Mouse (Mus musculus): ENCODE measurements around the gene Sdk1. TPM values are rescaled to one million over a fixed set of nuclear protein-coding genes. Genes with fewer than 3 reads are reported as not detected.
A peak's percentile ranks its signal among the peaks of the same experiment; 100 is the strongest.

Sdk1 gene
- polyA plus RNA-seq, 1 experiment, result 1.6 TPM

DNA sequence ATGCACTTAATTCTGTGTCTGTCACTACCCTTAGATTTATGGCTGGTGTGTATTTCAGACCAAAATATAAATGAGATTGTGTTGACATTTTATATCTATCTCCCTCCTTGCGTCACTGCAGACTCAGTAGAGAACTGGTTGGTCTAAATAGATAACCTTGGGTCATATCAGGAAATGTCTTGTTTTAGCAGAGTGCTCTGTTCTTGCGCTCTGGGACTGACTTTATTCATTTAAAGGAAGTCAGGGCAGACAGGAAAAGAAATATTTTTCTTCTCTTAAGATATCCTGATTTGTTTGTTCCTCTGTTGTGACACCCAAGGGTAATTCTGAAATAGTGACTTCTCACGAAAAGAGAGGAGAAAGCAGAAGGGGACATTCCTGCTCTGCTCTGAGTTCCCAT, 669.2 kb downstream of the Sdk1 start:
- H3K27ac ChIP-seq (ENCODE audit: insufficient read depth, low read length), result no peak overlapping the region
- no peaks in the 10 kb centered on the region for H3K4me1 ChIP-seq (ENCODE audit: control insufficient read depth, insufficient read depth, low read length)
- H3K9ac ChIP-seq (ENCODE audit: low read depth, poor library complexity, severe bottlenecking), result no peak overlapping the region
- TF ChIP-seq POLR2A (IDR thresholded peaks at IDR 0.05; ENCODE audit: insufficient read depth, low read length) (no peak), CTCF (IDR thresholded peaks at IDR 0.05; ENCODE audit: low read depth, low read length) (no peak), EP300 (IDR thresholded peaks at IDR 0.05; ENCODE audit: insufficient read depth, low read depth, low read length) (no peak)
- H3K36me3 ChIP-seq (ENCODE audit: control insufficient read depth, insufficient read depth, low read length, poor library complexity, severe bottlenecking), result no peaks in the 10 kb centered on the region
- no peak overlapping the region for H3K4me3 ChIP-seq (ENCODE audit: low read depth, low read length)
- no peaks in the 10 kb centered on the region for H3K27me3 ChIP-seq (ENCODE audit: control insufficient read depth, insufficient read depth, low read length, poor library complexity, severe bottlenecking)
- no peaks in the 10 kb centered on the region for H3K9me3 ChIP-seq (replicated peaks; ENCODE audit: control insufficient read depth, insufficient read depth, low read length, poor library complexity, severe bottlenecking)

DNA sequence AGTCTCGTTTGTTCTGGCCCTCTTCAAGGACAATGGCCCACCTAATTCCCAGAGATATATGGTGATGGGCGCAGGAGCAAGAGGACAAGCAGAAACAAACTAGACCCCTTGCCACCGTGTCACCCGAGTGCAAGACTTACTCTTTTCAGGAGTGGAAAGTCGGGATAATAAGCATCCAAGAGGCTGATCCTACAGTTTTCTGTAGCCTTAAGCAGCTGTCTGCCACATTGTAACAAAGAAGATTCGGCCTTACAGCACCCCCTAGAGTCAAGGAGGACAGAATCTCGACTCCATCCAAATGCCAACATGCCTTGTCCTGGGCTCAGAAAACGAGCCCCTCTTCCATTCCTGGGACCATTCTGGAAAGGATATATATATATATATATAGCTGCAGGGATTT, 669.6 kb downstream of the Sdk1 start:
- Histone ChIP-seq H3K9me3 (replicated peaks; ENCODE audit: control insufficient read depth, insufficient read depth, low read length, poor library complexity, severe bottlenecking) (no peaks in the 10 kb centered on the region), H3K4me3 (ENCODE audit: low read depth, low read length) (no peak overlapping the region), H3K4me1 (ENCODE audit: control insufficient read depth, insufficient read depth, low read length) (no peaks in the 10 kb centered on the region), H3K27me3 (ENCODE audit: control insufficient read depth, insufficient read depth, low read length, poor library complexity, severe bottlenecking) (no peaks in the 10 kb centered on the region), H3K36me3 (ENCODE audit: control insufficient read depth, insufficient read depth, low read length, poor library complexity, severe bottlenecking) (no peaks in the 10 kb centered on the region), H3K9ac (ENCODE audit: low read depth, poor library complexity, severe bottlenecking) (no peak overlapping the region), H3K27ac (ENCODE audit: insufficient read depth, low read length) (no peak overlapping the region)
- TF ChIP-seq POLR2A (IDR thresholded peaks at IDR 0.05; ENCODE audit: insufficient read depth, low read length), result no peak
- TF ChIP-seq CTCF (IDR thresholded peaks at IDR 0.05; ENCODE audit: low read depth, low read length), result no peak
- TF ChIP-seq EP300 (IDR thresholded peaks at IDR 0.05; ENCODE audit: insufficient read depth, low read depth, low read length), result no peak

DNA sequence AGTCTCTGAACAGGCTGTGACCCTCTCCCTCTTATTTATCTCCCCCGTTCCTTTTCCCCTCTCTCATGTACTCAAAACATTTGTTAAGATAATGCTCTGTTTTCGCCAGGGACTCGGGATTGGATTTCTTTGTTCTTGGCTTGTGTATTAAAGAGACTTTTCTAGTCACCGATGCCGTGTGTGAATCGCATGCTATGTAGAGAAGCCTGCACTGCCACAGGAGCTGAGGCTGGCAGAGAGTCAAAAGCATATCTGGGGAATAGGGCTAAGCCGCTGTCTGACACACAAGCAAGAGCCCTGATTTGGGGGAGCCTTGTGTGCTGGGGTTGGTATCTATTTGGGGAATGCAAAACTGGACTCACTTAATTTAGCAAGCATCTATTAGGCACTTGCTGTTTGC, 671.6 kb downstream of the Sdk1 start:
- TF ChIP-seq CTCF (IDR thresholded peaks at IDR 0.05; ENCODE audit: low read depth, low read length) (no peak), EP300 (IDR thresholded peaks at IDR 0.05; ENCODE audit: insufficient read depth, low read depth, low read length) (no peak), POLR2A (IDR thresholded peaks at IDR 0.05; ENCODE audit: insufficient read depth, low read length) (no peak)
- H3K27ac ChIP-seq (ENCODE audit: insufficient read depth, low read length), result no peak overlapping the region
- H3K27me3 ChIP-seq (ENCODE audit: control insufficient read depth, insufficient read depth, low read length, poor library complexity, severe bottlenecking), result no peaks in the 10 kb centered on the region
- no peak overlapping the region for H3K4me3 ChIP-seq (ENCODE audit: low read depth, low read length)
- no peaks in the 10 kb centered on the region for H3K4me1 ChIP-seq (ENCODE audit: control insufficient read depth, insufficient read depth, low read length)
- no peaks in the 10 kb centered on the region for H3K9me3 ChIP-seq (replicated peaks; ENCODE audit: control insufficient read depth, insufficient read depth, low read length, poor library complexity, severe bottlenecking)
- H3K9ac ChIP-seq (ENCODE audit: low read depth, poor library complexity, severe bottlenecking), result no peak overlapping the region
- no peaks in the 10 kb centered on the region for H3K36me3 ChIP-seq (ENCODE audit: control insufficient read depth, insufficient read depth, low read length, poor library complexity, severe bottlenecking)

DNA sequence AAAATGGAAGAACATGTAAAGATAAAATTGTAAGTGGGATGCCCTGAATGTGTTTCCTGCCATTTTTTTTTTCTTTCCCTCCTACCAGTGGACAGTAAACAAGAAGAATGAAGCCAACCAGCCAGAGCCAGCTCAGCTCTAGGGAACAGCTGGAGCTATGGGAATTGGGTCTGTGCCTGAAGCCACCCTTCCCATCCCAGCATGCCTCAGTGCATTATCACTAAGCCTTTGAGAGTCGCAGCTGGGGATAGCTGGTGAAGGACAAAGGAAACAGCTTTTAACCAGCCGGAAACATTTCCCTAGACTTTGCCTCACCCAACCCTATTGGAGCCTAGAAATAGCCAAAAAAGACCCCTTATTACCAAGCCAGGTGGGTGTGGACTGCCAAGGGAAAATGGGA, 675.7 kb downstream of the Sdk1 start:
- Histone ChIP-seq H3K4me3 (ENCODE audit: low read depth, low read length) (no peak overlapping the region), H3K9me3 (replicated peaks; ENCODE audit: control insufficient read depth, insufficient read depth, low read length, poor library complexity, severe bottlenecking) (no peaks in the 10 kb centered on the region), H3K4me1 (ENCODE audit: control insufficient read depth, insufficient read depth, low read length) (no peaks in the 10 kb centered on the region), H3K27ac (ENCODE audit: insufficient read depth, low read length) (no peak overlapping the region), H3K9ac (ENCODE audit: low read depth, poor library complexity, severe bottlenecking) (no peak overlapping the region), H3K27me3 (ENCODE audit: control insufficient read depth, insufficient read depth, low read length, poor library complexity, severe bottlenecking) (no peaks in the 10 kb centered on the region), H3K36me3 (ENCODE audit: control insufficient read depth, insufficient read depth, low read length, poor library complexity, severe bottlenecking) (no peaks in the 10 kb centered on the region)
- TF ChIP-seq EP300 (IDR thresholded peaks at IDR 0.05; ENCODE audit: insufficient read depth, low read depth, low read length), result peak; percentile 41; the same call in 1 of the 2 replicates
- TF ChIP-seq CTCF (IDR thresholded peaks at IDR 0.05; ENCODE audit: low read depth, low read length), result no peak

DNA sequence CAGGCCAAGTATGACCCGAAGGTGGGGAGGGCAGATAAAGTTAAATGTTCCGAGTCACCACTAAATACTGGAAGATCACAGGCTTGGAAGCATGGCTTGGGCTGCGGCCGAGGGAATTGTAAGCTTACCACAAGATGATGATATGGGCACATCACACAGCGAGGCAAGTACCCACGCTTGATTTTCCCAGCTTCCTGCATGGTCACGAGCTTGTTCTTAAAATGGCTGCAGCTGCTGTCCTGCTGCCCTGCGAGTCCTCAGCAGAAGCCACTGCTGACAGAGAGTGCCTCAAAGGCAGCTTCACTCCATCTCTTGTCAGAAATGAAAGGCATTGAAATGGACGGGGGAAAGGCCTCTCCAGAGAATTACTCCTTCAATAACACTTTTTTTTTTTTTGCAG, 697.7 kb downstream of the Sdk1 start:
- H3K9ac ChIP-seq (ENCODE audit: low read depth, poor library complexity, severe bottlenecking), result no peak overlapping the region
- H3K4me3 ChIP-seq (ENCODE audit: low read depth, low read length), result no peak overlapping the region

DNA sequence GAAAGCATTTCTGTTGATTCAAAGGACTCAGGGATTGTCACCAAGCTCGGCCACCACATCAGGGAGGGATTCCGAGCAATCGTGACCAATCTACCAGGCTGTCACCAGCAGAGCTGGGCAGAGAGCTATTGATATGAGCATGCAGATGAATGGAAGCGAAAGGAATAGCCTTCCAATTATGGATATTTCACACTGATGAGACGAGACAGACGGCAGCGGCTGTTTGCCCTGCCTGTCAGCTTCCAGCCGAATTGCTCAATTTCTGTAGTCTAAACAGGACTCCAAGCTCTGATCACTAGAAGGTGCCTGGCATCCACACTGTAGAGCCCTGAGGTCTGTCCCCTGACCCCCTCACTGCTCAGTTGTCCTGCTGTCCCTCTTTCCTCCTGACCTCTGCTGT, 699.3 kb downstream of the Sdk1 start:
- no peak overlapping the region for H3K4me3 ChIP-seq (ENCODE audit: low read depth, low read length)
- no peak overlapping the region for H3K27ac ChIP-seq (ENCODE audit: insufficient read depth, low read length)
- no peaks in the 10 kb centered on the region for H3K9me3 ChIP-seq (replicated peaks; ENCODE audit: control insufficient read depth, insufficient read depth, low read length, poor library complexity, severe bottlenecking)
- H3K36me3 ChIP-seq (ENCODE audit: control insufficient read depth, insufficient read depth, low read length, poor library complexity, severe bottlenecking), result no peaks in the 10 kb centered on the region
- H3K9ac ChIP-seq (ENCODE audit: low read depth, poor library complexity, severe bottlenecking), result no peak overlapping the region
- H3K27me3 ChIP-seq (ENCODE audit: control insufficient read depth, insufficient read depth, low read length, poor library complexity, severe bottlenecking), result no peaks in the 10 kb centered on the region
- H3K4me1 ChIP-seq (ENCODE audit: control insufficient read depth, insufficient read depth, low read length), result no peaks in the 10 kb centered on the region
- TF ChIP-seq CTCF (IDR thresholded peaks at IDR 0.05; ENCODE audit: low read depth, low read length), result no peak
- no peak for TF ChIP-seq EP300 (IDR thresholded peaks at IDR 0.05; ENCODE audit: insufficient read depth, low read depth, low read length)
- no peak for TF ChIP-seq POLR2A (IDR thresholded peaks at IDR 0.05; ENCODE audit: insufficient read depth, low read length)

More for the DNA sequence above, 697.7 kb downstream of the Sdk1 start:
- Histone ChIP-seq H3K4me1 (ENCODE audit: control insufficient read depth, insufficient read depth, low read length) (no peaks in the 10 kb centered on the region), H3K36me3 (ENCODE audit: control insufficient read depth, insufficient read depth, low read length, poor library complexity, severe bottlenecking) (no peaks in the 10 kb centered on the region), H3K27ac (ENCODE audit: insufficient read depth, low read length) (no peak overlapping the region), H3K9me3 (replicated peaks; ENCODE audit: control insufficient read depth, insufficient read depth, low read length, poor library complexity, severe bottlenecking) (no peaks in the 10 kb centered on the region), H3K27me3 (ENCODE audit: control insufficient read depth, insufficient read depth, low read length, poor library complexity, severe bottlenecking) (no peaks in the 10 kb centered on the region)
- no peak for TF ChIP-seq EP300 (IDR thresholded peaks at IDR 0.05; ENCODE audit: insufficient read depth, low read depth, low read length)
- TF ChIP-seq CTCF (IDR thresholded peaks at IDR 0.05; ENCODE audit: low read depth, low read length), result no peak
- no peak for TF ChIP-seq POLR2A (IDR thresholded peaks at IDR 0.05; ENCODE audit: insufficient read depth, low read length)
